Mouse (Mus musculus) urinary bladder, postnatal 25 days (tissue): ENCODE data around the gene Timm22.
A peak's percentile ranks its signal among the peaks of the same experiment; 100 is the strongest.

Experiments used
- DNase-seq: peaks from one replicate; pipeline ENCODE4 v3.0.0; 2022; ENCODE audit warnings: low spot score

Gene Timm22

DNA sequence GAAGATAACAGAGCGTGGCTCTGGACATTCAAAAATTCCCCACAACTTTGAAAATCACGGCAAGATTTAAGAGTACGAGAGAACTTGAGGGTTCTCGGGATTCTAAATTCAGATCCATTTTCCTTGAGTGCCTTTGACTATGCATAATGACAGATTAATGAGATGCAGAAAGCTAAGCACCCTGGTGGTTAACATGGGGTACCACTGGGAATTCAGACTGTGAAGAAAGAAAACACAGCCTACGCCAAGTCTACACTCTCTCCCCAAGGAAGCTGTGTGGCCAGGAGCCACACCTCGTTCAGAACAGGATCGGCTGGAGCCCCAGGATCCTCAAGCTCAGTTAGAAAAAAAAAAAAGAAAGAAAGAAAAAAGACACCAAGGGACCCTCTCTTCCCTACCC, 14.2 kb upstream of the Timm22 start:
- DNase-seq, result no peak

DNA sequence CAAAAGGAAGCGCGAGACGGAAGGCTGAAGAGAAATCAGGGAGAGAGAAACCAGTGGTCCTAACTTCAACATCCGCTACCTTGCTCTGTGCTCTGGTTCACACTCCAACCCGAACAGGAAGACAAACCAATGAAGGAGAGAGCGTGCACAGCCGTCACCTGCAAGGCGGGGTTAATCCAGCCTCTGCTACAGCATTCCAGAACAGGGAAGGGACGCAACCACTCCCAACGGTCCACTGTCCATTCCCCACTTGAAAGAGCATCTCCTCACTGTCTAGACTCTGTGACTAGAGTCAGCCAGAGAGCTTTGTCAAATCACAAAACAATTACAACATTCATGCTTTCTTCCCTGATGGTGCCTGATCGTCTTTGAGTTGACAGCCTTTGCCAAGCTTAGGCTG, 13.8 kb upstream of the Timm22 start:
- DNase-seq, result no peak

DNA sequence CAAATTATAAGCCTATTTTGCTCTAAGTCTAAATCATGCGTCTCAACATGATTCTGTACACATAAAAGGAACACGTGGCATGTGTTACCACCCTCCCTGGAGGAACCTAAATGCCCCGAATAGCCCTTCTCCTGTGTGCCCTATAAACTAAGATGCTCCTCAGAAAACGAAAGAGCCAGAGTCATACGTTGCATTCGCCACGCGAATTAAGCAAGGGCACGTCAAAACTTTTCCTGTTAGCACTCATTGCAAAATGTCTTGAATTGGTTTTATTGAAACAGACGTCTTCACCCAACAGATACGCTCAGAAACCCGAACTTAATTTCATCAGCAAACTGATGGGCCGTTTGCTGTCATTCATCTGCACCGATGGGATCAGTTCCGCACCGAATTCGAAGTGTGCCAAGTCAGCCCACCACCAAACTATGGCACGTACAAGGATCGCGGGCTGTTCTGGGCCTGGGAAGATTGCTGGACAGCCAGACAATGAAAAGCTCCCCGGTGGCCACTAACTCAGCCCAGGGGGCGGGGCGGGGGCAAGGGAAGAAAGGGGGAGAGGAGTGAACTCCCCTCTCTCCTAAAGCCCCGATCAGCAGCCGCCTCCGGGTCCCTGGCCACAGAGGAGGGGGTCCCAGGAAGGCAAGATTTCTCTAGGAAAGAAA, 9.0 kb upstream of the Timm22 start:
- peak; percentile 43 for DNase-seq

DNA sequence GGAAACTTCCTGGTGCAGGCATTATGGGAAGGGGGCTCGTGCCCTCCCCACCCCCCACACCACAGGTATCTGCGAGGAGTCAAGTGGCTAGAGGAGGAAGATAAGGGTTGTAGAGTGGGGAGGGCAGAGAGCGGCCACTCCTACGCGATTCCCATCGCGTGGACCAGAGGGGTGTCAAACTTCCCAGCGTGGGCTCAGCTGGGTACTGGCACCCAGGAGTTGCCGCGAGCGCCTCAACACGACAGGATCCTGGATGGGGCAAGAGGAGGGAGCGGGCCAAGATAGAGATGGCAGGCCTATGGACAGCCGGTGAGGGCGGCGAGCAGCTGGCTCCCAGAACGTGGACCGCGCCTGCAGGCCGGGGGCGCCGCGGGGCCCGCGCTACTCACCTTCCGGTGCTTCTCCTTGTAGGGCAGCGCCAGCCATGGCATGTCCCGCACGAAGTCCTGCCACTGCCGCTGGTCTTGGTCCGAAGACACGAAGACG, 8.4 kb upstream of the Timm22 start:
- DNase-seq, result peak; percentile 45

DNA sequence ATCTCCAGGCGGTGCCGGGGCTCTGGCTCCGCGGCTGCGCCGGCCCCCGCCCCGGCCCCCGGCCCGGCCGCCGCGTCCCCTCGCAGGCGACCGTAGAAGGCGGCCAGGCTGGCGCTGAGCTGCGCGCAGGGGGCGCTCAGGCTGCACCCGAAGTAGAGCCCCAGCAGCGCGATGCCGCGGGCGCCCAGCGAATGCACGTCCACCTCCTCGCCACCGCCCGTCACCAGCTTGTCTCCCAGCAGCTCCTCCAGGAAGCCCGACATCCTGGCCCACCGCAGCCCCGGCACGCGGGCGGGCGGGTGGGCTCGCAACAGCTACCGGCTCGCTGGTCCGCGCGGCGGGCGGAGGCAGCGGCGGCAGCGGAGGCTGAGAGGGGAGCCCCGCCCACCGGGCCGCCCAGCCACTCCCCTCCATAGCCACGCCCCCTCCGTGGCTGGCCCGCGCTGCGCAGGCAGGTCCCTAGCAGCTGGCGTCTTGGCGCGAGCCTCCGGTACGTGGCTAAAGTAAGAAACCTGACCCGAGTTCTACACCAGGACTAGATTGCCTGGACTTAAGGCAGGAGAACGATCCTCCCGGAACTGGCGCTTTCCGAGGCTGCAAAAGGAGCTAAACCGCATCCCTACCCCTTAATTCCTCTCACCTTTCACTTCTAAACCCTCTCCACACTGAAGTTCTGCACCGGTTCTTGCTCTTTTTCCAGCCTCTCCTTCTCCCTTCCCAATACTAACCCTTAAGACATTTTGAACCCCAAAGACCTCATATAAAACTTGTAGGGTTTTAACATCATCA, 7.8 kb upstream of the Timm22 start, which contains the start of gene Nxn:
TSS of gene Nxn (minus strand) at position 343 of the 789 bp plus-strand sequence.
- peak; percentile 97 for DNase-seq

DNA sequence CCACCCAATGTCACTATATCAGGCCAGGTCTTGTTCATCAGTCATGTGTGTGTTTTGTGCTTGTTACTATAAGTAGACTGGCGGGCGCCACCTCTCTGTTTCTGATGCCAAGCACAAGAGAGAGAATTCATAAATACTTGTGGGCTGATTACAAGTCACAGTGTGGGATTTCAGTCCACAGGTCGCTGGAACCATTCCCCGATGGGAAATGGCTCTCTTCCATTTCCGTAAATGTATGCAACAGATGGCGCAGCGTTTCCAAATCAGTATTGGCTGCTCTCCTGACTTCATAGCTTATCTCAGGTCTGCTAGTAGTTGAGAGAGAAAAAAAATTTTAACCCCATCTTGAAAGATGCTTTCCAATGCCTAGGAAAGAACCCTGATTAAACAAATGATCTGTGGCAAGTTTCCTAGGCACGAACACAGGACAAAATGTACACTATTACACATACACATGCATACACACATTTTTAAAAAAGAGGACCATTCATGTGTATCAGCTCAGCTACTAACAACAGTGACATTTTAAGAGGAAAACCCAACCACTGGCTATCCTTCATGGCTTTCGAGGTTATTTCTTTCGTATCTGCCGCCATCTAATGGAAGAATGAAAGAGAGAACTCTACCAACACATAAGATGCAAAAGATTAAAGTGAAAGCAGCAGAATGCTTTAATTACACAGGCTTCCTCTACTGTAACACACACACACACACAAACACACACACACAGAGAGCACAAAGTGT, 7.0 kb upstream of the Timm22 start:
- DNase-seq, result peak; percentile 24

DNA sequence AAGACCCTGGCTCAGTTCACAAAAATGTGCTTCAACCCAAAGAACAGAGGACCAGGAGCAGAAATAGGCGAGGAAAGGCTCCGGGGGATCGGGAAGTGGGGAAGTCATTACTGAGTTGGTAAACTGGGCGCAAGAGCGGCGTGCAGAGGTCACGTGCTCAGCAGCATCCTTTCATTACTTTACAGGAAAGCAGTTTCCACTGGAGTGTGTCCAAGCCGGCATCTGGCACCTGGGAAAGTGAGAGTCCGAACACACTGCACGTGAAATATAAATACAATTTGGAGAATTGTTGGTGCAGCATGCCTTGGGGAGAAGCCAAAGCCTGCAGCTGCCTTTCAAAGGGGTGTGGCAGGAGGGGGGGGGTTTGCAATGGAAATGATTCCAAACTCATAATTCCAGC, 5.4 kb upstream of the Timm22 start:
- no peak for DNase-seq

DNA sequence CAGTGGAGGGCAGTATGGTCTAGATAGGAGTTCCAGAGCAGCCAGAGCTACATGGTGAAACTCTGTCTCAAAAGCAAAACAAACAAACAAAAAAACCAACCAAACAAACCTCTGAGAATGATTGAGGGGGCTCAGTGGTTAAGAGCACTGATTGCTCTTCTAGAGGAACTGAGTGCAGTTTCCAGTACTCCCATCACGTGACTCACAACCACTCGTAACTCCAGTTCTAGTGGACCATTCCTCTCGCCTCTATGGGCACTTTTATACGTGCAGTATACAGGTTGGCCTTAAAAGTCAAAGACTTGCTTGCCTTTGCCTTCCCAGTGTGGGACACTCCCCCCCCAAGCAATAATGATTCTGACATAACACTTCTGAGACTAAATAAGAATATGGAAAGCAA, 1.6 kb upstream of the Timm22 start:
- DNase-seq, result no peak

DNA sequence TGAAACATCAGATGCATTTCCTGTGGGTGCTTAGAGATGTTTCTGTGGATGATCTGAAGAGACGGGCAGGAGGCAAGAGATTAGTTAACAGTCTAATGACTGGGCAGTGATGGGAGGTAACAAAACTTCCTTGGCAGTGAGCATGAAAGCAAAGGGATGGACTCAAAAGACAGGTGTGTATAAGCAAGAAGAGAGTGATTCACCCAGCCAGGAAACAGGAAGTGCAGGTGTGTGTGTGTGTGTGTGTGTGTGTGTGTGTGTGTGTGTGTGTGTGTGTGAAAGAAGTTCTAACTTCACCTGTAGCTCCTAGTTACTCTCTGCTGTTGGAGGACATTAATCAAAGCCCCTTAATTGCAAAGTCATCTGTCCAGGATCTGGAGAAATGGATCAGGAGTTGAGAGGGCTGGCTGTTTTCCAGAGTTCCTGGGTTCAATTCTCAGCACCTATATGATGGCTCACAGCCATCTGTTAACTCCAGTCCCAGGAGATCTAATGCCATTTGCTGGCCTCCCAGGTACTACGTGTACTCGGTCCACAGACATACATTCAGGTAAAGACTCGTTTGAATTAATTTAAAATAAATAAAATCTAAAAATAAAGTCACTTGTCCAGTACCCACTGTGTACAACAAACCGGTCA, 1.0 kb upstream of the Timm22 start:
- no peak for DNase-seq

DNA sequence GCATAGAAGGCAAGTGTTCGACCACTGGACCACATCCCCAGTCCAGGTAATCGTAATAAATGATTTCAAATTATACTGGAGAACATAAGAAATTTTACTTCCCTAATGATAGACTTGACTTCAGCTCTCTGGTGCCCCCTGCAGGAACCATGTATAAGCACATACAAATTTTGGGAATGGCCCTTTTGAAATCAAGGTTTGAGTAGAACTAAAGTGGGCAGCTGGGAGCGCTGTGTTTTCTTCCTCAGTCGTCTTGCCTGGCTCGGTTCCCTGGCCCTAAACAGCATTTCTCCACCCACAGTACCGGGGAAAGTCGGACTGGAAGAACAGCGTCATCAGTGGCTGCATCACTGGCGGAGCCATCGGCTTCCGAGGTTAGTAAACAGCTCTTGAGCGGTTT, 4.1 kb downstream of the Timm22 start:
- peak; percentile 70 for DNase-seq

DNA sequence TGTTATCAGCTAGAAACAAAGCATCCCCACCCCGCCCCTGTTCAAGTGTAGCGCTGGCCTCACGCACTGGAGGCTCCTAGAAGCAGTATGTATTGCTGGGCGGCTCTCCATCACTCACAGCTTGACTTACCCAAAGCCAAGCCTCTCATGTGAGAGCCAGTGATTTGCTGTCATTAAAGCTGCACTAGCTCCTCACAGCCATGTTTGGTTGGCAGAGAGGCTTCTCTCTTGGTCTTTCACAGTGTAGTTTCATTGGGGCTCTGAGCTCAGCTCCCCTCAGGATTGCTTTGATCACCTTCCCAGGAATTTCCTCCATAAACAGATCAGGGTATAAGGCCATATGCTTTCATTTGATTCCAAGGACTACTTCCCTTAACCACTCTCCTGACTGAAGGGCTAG, 6.5 kb downstream of the Timm22 start:
- no peak for DNase-seq

DNA sequence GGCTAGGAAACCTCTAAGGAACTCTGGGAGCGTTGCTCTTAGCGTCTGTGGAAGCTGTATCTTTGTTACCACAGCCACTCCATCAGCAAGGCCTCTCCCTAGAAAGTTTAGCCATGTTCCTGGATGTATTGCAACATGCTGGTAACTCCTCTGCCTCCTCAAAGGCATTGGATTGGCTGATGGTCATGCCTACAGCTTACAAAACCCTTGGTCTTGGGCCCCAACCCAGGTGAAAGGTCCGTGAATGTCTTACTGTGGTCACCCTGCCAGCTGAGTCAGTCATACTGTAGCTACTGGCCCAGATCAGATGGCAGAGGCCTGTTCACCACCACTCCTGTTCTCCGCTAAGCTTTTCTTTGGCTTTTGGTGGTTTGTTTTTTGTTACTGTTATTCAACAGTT, 8.2 kb downstream of the Timm22 start:
- DNase-seq, result no peak

DNA sequence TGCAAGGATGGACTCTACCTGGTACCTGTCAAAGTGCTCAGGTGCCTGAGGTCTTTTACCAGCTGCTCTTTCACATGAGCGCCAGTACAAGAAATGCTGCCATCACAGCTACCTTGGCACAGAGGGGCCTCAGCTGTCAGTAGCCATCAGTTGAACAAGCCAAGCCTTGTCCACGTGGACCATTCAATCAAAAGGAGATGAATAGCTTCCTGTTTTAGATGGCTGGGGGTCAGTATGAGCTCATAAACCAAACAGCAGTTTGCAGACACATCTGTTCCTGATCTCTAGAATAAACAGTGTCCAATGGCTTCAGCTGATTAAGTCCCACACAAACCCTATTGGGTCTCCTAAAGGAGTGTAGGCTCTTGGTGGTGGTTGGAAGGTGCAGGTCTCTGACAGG, 9.2 kb downstream of the Timm22 start:
- DNase-seq, result no peak

DNA sequence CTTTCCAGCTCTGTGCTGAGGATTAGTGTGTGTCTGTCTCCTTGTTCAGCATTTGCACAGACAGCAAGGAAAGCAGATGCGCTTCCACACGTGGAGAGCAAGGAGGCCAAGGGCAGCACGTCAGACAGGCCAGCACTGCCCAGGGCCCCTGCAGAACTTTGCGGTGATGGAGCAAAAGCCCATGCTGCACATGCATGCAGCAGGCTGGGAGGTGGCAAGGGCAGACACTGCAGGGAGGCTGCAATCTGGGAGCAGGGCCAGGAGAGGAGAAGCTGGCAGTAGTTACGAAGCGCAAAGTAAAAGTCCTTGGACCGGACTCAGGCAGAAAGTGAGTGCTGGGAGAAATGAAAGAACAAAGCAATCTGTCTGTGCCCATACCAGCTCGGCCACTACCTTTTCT, 11.7 kb downstream of the Timm22 start:
- DNase-seq, result no peak

DNA sequence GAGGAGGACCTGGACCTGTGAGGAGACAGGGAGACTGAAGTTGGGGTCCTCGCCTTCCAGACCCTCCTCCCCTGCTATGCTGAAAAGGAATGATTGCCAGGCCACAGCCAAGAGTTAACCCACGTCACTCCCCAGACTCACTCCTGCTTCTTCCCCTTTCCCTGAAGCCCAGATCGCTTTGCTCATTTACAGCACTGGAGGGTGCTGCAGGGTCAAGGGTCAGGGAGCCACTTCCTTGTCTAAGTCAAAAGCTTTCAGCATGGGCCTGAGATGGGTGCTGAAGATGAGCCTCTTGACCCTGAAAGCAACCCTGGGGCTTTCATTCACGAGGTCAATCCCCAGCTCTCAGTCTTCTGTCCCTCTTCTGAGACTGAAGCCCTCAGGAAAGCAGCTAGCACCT, 12.4 kb downstream of the Timm22 start:
- no peak for DNase-seq

DNA sequence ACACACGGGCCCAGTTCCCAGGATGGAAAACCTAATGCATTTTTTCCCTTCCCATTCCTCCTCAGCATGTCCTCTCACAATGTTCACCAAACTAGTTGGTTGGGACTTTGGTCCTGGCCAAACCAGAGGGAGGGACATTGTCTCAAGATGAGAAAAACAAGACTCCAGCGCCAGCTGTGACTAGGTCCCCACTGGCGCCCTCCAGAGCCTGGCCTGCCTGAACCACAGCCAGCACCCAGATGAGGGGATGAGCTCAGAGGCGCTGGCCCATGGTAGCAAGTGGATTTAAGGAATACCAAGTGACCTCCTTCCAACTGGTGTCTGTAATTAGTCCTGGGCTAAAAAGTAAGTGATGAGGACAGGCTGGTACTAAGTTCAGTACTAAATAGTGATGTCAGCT, 14.1 kb downstream of the Timm22 start:
- DNase-seq, result no peak

DNA sequence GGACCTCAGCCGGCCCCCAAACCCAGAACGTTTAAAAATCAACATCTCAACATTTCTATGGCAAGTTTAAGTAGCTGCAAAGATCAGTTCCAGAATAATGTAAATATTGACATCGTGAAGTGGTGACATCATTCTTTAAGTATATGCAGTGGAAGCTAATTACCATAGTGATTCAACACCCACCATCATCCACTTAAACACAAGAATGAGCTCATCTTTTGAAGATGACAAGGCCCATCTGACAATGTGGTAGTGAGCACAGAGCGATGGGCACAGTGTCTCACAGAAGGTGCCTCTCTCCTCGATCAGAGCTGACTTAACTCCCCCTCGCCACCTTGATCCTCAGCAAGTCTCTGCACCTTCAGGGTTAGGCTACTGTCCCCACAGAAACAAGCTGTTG, 19.0 kb downstream of the Timm22 start:
- DNase-seq, result no peak

DNA sequence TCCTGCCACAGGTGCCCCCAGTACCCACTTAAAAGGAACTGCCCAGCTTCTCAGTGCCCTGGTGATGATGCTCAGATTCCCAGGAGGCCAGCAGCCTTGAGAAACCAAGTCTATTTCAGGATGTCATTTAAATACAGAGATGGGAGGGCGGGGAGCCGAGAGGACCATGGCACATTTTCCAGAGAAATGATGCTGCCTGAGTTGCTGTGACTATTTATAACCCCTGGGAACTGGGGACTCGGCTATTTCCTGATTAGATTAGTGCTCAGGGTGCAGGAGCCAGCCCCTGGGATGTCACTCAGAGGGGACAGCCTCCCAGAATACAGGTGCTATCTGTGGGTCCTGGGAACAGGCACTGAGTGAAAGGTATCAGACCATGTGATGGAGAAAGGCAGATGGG, 21.0 kb downstream of the Timm22 start:
- DNase-seq, result no peak

DNA sequence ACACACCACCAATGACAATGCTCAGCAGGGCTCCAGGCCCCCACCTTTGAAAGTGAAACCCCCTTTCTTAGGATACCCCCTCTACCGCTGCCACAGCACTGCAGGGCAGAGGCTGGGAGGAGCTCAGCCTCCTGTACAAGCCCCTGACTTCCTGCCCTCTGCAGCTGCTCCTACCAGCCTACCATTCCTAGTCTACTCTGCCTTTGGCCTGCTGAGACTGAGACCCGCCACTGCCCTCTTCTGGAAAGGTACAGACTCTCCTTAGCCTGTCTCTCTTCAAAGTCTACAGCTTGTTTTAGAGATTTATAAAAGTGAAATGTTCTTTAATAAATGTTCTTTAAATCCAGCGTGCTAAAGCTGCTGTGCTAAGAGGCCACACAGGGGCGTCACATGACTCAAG, 22.3 kb downstream of the Timm22 start:
- DNase-seq, result no peak

DNA sequence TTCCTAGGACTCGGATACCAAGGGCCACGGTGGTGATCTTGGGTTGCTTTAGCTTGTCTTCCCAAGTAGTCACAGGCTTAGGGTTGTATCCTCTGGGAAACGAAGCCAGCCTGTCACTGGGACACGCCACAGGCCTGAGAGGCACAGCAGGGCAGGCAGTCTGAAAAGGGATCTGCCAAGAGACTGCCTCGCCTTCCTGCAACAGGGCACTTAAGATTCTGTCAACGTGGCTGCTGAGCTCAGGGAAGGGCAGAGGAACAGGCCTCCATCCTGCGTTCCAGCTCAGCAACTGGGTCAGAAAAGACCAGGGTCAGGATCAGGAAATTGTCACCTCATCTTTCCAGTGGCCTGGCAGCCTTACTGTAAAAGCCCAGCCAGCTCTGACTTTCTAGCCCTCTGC, 22.8 kb downstream of the Timm22 start:
- DNase-seq, result no peak

DNA sequence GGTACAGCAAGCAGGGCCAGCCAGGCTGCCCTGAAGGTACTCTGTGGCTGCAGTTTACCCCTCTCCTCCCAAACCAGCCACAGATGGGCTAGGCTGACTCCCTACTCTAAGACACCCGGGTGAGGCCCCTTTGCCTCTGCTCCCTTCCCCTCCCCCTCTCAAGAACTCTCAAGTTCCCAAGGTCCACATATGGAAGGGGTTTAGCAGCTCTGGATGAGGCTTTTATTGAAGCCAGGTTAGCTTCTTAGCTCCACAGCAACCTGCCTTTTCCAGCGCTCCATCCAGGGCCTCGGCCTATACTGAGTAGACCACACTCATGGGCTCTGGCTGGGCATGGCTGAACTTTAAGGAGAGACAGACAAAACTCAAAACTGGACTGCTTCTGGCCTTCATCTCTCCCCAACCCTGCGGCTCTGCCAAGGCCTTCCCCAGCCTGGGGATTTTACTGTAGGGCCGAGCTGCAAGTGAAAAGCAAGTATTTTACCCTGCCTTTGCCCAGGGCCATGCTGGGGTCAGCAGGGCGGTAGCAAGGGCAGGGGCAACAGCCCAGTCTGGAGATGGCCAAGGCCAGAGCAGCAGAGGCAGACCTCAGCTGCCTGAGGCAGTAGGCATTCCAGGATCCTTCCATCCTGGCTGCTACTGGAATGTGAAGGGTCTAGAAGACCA, 23.3 kb downstream of the Timm22 start:
- DNase-seq, result no peak

DNA sequence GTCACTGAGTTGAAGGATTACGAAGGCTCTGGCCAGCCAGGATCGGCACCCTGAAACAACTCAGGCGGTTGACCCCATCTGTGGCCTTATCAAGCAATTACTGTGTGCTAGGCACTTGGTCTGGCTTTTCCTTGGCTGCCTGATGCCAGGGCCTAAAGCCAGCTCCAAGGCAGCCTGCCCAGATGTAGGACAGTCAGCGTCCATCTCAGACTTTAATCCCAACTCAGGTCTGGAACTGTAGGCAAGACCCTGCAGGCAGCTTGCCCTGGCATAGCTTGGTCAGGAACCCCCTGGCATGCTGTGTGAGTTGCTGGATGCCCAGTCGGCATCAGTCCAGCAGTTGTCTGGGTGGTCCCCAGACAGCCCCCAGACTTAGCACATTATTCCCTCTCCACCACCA, 29.3 kb downstream of the Timm22 start:
- DNase-seq, result no peak
